Mouse (Mus musculus) forebrain, embryonic 10.5 days (tissue): ENCODE data around the gene St6galnac3. TPM values are rescaled to one million over a fixed set of nuclear protein-coding genes. Genes with fewer than 3 reads are reported as not detected.
"Not testable (repeated sequence)": the region's sequence is repeated elsewhere in the genome, so short reads cannot be mapped to it uniquely, and the experiment has no call there.

Experiments used
- DNase-seq: peaks from one replicate; pipeline ENCODE4 v3.0.0-alpha.2; 2017; ENCODE audit warnings: low spot score; ENCODE audit errors: extremely low spot score
- H3K27ac ChIP-seq: fragments of 300-500 bp; sonication (generic); 2 replicates; pipeline ENCODE4 v1.5.1; 2016; ENCODE audit warnings: mild to moderate bottlenecking
- H3K27me3 ChIP-seq: fragments of 300-500 bp; sonication (generic); 2 replicates; pipeline ENCODE4 v1.6.1; 2016; ENCODE audit warnings: mild to moderate bottlenecking; ENCODE audit not compliant: poor library complexity, severe bottlenecking
- H3K36me3 ChIP-seq: fragments of 300-500 bp; sonication (generic); replicated peaks from 2 replicates; pipeline ENCODE4 v1.6.1; 2016; ENCODE audit warnings: mild to moderate bottlenecking, moderate library complexity
- H3K4me1 ChIP-seq: fragments of 300-500 bp; sonication (generic); 2 replicates; pipeline ENCODE4 v1.6.1; 2016
- H3K4me3 ChIP-seq: fragments of 300-500 bp; sonication (generic); 2 replicates; pipeline ENCODE4 v1.5.1; 2016; ENCODE audit warnings: mild to moderate bottlenecking, moderate library complexity
- H3K9me3 ChIP-seq: fragments of 300-500 bp; sonication (generic); 2 replicates; pipeline ENCODE4 v1.6.1; 2016; ENCODE audit warnings: mild to moderate bottlenecking, moderate library complexity
- WGBS: fragments of 180-500 bp; shearing (Covaris S2); methylation state at CpG from one replicate; pipeline ENCODE4 v1.1.7; 2016; 5-methylcytosine and 5-hydroxymethylcytosine counted together
- polyA plus RNA-seq: library from polyadenylated mRNA; unstranded; fragments of >200 nt; fragmentation: Nextera tagmentation; extraction: Ambion mirVana; gene quantifications from 2 replicates; pipeline ENCODE4 v1.2.1, GENCODE M21; 2016

St6galnac3 gene
- polyA plus RNA-seq, 1 experiment from 2014 or later = 40.0 TPM

GRCm38 (mm10) chr3:153394751-153395150 lies 330.2 kb downstream of the St6galnac3 start:
- WGBS = 90% methylated on average over 4 of the region's 4 CpGs
- H3K36me3 ChIP-seq = no peaks in the 10 kb centered on the region
- no peak for DNase-seq
- no peaks in the 10 kb centered on the region for H3K27me3 ChIP-seq
- H3K4me1 ChIP-seq = no peaks in the 10 kb centered on the region
- no peak overlapping the region for H3K4me3 ChIP-seq
- H3K9me3 ChIP-seq = peaks cover 7% of the 10 kb centered on the region; the same call in 1 of the 2 replicates
- no peak overlapping the region for H3K27ac ChIP-seq

- no peak overlapping the region for H3K4me3 ChIP-seq
- no peak for DNase-seq
- H3K27me3 ChIP-seq = no peaks in the 10 kb centered on the region
- no peak overlapping the region for H3K27ac ChIP-seq
- 93% methylated on average over 9 of the region's 9 CpGs for WGBS
- no peaks in the 10 kb centered on the region for H3K36me3 ChIP-seq
- no peaks in the 10 kb centered on the region for H3K4me1 ChIP-seq
- H3K9me3 ChIP-seq = peaks cover 7% of the 10 kb centered on the region; the same call in 1 of the 2 replicates
Observed at GRCm38 (mm10) chr3:153394224-153394623, 330.8 kb downstream of the St6galnac3 start.

GRCm38 (mm10) chr3:153391451-153391850 lies 333.5 kb downstream of the St6galnac3 start:
- H3K36me3 ChIP-seq, H3K4me3 ChIP-seq, H3K4me1 ChIP-seq, H3K9me3 ChIP-seq, H3K27me3 ChIP-seq, DNase-seq, H3K27ac ChIP-seq: not testable (repeated sequence)
- 89% methylated on average over 1 of the region's 1 CpGs for WGBS

- 88% methylated on average over 5 of the region's 5 CpGs for WGBS
Observed at GRCm38 (mm10) chr3:153384651-153385050, 340.3 kb downstream of the St6galnac3 start.

GRCm38 (mm10) chr3:153383656-153384055 lies 341.3 kb downstream of the St6galnac3 start:
- DNase-seq = no peak
- Histone ChIP-seq H3K27ac (no peak overlapping the region), H3K9me3 (no peaks in the 10 kb centered on the region), H3K4me1 (no peaks in the 10 kb centered on the region), H3K27me3 (no peaks in the 10 kb centered on the region), H3K4me3 (no peak overlapping the region), H3K36me3 (no peaks in the 10 kb centered on the region)
- 91% methylated on average over 2 of the region's 2 CpGs for WGBS

More at GRCm38 (mm10) chr3:153384651-153385050, 340.3 kb downstream of the St6galnac3 start:
- H3K4me1 ChIP-seq, H3K9me3 ChIP-seq, H3K36me3 ChIP-seq, H3K27me3 ChIP-seq, DNase-seq, H3K4me3 ChIP-seq, H3K27ac ChIP-seq: not testable (repeated sequence)

GRCm38 (mm10) chr3:153365057-153365755 lies 359.8 kb downstream of the St6galnac3 start:
- no peak overlapping the region for H3K4me3 ChIP-seq
- no peak for DNase-seq
- H3K4me1 ChIP-seq = peaks cover 20% of the 10 kb centered on the region
- no peaks in the 10 kb centered on the region for H3K27me3 ChIP-seq
- WGBS = 72% methylated on average over 10 of the region's 10 CpGs
- H3K36me3 ChIP-seq = no peaks in the 10 kb centered on the region
- H3K27ac ChIP-seq = peak overlapping the region; percentile 41
- H3K9me3 ChIP-seq = no peaks in the 10 kb centered on the region

GRCm38 (mm10) chr3:153364366-153364765 lies 360.6 kb downstream of the St6galnac3 start:
- no peaks in the 10 kb centered on the region for H3K27me3 ChIP-seq
- 97% methylated on average over 3 of the region's 3 CpGs for WGBS
- H3K9me3 ChIP-seq = no peaks in the 10 kb centered on the region
- H3K27ac ChIP-seq = no peak overlapping the region; the same call in 1 of the 2 replicates
- no peaks in the 10 kb centered on the region for H3K36me3 ChIP-seq
- no peak overlapping the region for H3K4me3 ChIP-seq
- DNase-seq = no peak
- peaks cover 20% of the 10 kb centered on the region for H3K4me1 ChIP-seq

- H3K36me3 ChIP-seq = no peaks in the 10 kb centered on the region
- DNase-seq = no peak
- no peaks in the 10 kb centered on the region for H3K27me3 ChIP-seq
Observed at GRCm38 (mm10) chr3:153359966-153360365, 365.0 kb downstream of the St6galnac3 start.

GRCm38 (mm10) chr3:153356071-153356470 lies 368.9 kb downstream of the St6galnac3 start:
- H3K9me3 ChIP-seq = no peaks in the 10 kb centered on the region
- H3K36me3 ChIP-seq = no peaks in the 10 kb centered on the region
- H3K4me3 ChIP-seq = no peak overlapping the region
- H3K27me3 ChIP-seq = no peaks in the 10 kb centered on the region
- no peak for DNase-seq
- no peak overlapping the region for H3K27ac ChIP-seq
- WGBS = 57% methylated on average over 1 of the region's 1 CpGs
- peaks cover 20% of the 10 kb centered on the region for H3K4me1 ChIP-seq

More at GRCm38 (mm10) chr3:153359966-153360365, 365.0 kb downstream of the St6galnac3 start:
- Histone ChIP-seq H3K9me3 (no peaks in the 10 kb centered on the region), H3K4me1 (peaks cover 10% of the 10 kb centered on the region), H3K4me3 (no peak overlapping the region), H3K27ac (no peak overlapping the region)
- 95% methylated on average over 3 of the region's 3 CpGs for WGBS

GRCm38 (mm10) chr3:153354988-153355297 lies 370.0 kb downstream of the St6galnac3 start:
- no peaks in the 10 kb centered on the region for H3K27me3 ChIP-seq
- WGBS = 87% methylated on average over 3 of the region's 3 CpGs
- H3K4me1 ChIP-seq = peaks cover 32% of the 10 kb centered on the region
- no peaks in the 10 kb centered on the region for H3K36me3 ChIP-seq
- no peaks in the 10 kb centered on the region for H3K9me3 ChIP-seq
- no peak overlapping the region for H3K4me3 ChIP-seq
- no peak overlapping the region for H3K27ac ChIP-seq
- no peak for DNase-seq

- no peak for DNase-seq
- peaks cover 33% of the 10 kb centered on the region for H3K4me1 ChIP-seq
- no peaks in the 10 kb centered on the region for H3K9me3 ChIP-seq
- H3K36me3 ChIP-seq = no peaks in the 10 kb centered on the region
- H3K27ac ChIP-seq = no peak overlapping the region
- no peaks in the 10 kb centered on the region for H3K27me3 ChIP-seq
- no peak overlapping the region for H3K4me3 ChIP-seq
- WGBS = 89% methylated on average over 6 of the region's 6 CpGs
Observed at GRCm38 (mm10) chr3:153354186-153354987, 370.6 kb downstream of the St6galnac3 start.

GRCm38 (mm10) chr3:153353313-153354103 lies 371.5 kb downstream of the St6galnac3 start:
- H3K27ac ChIP-seq = no peak overlapping the region
- no peaks in the 10 kb centered on the region for H3K36me3 ChIP-seq
- peaks cover 33% of the 10 kb centered on the region for H3K4me1 ChIP-seq
- 93% methylated on average over 16 of the region's 16 CpGs for WGBS
- H3K27me3 ChIP-seq = no peaks in the 10 kb centered on the region
- H3K9me3 ChIP-seq = 0 out of 2 replicates have a peak, but pooled peaks cover 4% of the 10 kb centered on the region
- no peak overlapping the region for H3K4me3 ChIP-seq
- no peak for DNase-seq
